Mouse (Mus musculus): ENCODE measurements at regions not wholly inside any gene's neighbourhood (a gene's known extent, or its start where the extent isn't known, plus 50 kb on each side); places are given as distances from the start of the nearest gene placed in this dataset.

DNA sequence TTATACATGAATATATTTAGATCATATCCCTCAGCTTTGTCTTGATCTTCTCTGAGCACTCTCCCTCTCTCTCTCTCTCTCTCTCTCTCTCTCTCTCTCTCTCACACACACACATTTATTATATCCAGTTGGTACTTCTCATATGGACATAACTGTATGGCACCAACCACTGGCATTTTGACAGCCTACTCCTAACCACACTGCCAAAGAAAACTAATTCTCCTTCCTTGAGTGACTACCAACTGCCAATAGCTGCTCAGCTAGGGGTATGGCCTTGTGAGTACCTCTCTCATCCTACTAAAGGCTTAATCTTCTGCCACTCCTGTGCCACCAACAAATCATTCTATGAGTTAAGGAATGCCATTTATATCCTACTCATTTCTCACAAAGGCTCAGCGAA lies 127.2 kb upstream of the Ptchd4 start:
- no peaks in the 10 kb centered on the region for H3K36me3 ChIP-seq
- H3K4me2 ChIP-seq (replicated peaks), result no peak overlapping the region
- no peak overlapping the region for H3K9ac ChIP-seq
- no peaks in the 10 kb centered on the region for H3K27me3 ChIP-seq (replicated peaks)
- no peaks in the 10 kb centered on the region for H3K4me1 ChIP-seq (replicated peaks)
- H3K9me3 ChIP-seq, result no peaks in the 10 kb centered on the region
- H3K4me3 ChIP-seq (replicated peaks), result no peak overlapping the region
- H3K27ac ChIP-seq, result no peak overlapping the region
- 85% methylated on average over 1 of the region's 1 CpGs for whole genome bisulfite sequencing
- no peak for ATAC-seq

- H3K9me3 ChIP-seq, result no peaks in the 10 kb centered on the region
- H3K27ac ChIP-seq, result no peak overlapping the region
- no peak for ATAC-seq
- H3K4me1 ChIP-seq (replicated peaks), result no peaks in the 10 kb centered on the region
- no peak overlapping the region for H3K4me3 ChIP-seq (replicated peaks)
- no peaks in the 10 kb centered on the region for H3K27me3 ChIP-seq (replicated peaks)
- no peak overlapping the region for H3K9ac ChIP-seq
- no peaks in the 10 kb centered on the region for H3K36me3 ChIP-seq
- WGBS, result 79% methylated on average over 8 of the region's 8 CpGs
- H3K4me2 ChIP-seq (replicated peaks), result no peak overlapping the region
These were observed 125.4 kb upstream of the Ptchd4 start for GRCm38 (mm10) chr17:42190206-42190902.

Data from intestine, embryonic 15.5 days (tissue).